Mouse (Mus musculus) telencephalon, adult 2 months (tissue): ENCODE measurements around the gene Osr1.
A peak's percentile ranks its signal among the peaks of the same experiment; 100 is the strongest.

Experiments used
- DNase-seq: peaks from one replicate; pipeline ENCODE4 v3.0.0-alpha.2; 2011; ENCODE audit warnings: low read depth, low spot score

Osr1 gene

DNA sequence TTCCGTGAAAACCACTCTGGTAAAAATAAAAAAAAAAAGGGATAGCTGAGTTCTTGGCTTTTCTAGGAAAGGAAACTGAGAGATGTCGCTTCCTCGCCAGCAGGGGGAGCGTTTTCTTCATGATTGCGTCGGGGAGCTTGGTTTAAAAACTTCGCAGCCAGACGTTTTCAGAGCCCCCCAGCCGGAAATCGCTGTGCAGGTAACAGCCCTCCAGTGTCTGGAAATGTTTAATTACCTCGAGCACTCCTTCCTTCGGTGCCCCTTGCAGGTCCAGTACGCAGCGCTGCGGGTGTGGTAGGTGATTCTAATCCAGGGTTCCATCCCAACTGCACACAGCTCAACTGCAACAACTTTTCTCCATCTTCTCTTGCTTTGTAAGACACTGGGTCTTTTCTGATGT lies at the start of gene Osr1:
TSS of gene Osr1 (plus strand) at position 146 of the 400 bp plus-strand sequence.
- DNase-seq, result peak; percentile 18

DNA sequence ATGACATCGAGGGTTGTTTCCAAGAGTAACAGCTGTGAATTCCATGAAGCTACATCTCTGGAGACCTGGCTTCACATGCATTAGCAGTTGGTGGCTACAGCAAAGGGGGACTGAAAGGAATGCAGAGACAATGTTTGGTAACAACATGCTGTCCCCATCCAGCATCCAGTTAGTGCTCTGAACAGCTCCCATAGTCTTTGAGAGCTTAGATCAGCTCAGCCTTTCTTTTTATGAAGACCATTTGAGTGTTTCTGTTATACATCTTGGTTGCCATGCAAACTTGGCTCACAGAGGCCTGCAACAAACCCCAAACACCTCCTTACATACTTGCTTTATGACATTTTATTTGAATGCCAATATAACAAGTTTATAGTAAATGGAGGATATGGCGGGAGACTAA lies 19.6 kb upstream of the Osr1 start:
- no peak for DNase-seq

DNA sequence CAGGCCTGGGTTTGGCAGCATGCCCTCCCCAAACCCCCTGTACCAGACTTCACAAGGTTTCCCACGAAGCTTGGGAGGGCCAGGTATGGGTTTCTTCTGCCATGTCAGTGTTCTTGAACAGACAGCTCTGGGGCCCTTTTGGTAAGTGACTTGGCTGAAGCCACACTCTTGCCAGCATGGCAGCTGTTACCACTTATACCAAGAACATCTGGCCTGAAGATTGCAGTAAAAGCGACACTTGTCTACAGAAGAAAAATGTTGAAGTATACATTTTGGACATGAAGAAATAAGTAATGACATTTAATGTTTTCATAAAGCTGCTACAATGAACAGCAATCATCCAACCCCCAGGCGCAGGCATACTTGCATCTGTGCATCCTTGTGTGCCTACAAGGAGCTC lies 5.0 kb upstream of the Osr1 start:
- DNase-seq, result no peak

DNA sequence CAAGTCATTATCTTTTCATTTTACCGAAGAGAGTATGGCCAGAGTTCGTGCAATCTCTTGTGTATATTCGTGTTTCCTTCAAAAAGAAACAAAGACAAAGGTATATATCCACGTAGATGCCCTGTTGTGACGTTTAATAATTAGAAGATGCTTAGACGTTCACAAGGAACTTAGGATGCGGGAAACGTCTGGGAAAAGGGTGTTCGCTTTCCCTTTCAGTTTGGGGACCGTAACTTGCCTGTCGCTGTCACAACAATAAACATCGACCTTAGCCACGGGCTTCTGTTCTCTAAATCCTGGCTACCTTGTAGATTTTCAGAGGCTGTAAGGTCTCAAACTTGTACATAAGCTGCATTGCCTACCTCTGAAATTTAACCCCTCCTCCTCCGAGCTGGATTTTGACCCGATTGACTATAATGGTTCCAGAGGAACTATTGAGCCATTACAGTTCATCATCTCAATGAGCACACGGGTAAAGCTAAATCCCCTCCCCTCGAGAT lies 630 bp downstream of the Osr1 start:
- DNase-seq, result no peak

DNA sequence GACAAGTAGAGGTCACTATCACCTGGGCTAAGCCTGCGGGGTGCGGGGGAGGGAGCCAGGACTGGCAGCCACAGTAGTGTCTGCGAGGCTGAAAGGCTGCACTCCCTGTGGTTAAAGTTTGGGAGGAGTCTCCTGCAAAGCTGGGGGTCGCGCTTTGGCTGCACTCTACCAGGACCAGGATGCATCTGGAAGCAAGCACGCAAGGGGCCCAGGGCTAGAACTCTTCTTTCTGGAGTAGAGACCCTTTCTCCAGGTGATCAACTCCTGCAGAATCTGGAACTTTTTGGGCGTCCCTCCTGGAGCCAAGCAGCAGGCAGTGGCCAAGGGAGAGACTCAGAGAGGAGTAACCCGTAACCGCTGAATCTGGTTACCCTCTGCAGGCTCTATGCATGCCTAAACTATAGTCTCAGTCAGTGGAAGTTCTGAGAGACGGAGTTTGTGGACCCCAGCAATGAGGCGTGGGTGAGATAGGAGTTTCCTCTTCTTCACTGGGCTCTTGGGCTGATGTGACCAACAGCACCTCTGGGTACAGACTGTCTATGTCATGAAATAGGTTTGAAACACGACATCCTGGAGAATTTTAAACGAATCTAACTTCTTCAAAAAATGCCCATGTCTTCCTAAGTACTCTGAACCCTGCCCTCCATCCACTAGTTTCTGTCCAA lies 1.5 kb downstream of the Osr1 start:
- no peak for DNase-seq

DNA sequence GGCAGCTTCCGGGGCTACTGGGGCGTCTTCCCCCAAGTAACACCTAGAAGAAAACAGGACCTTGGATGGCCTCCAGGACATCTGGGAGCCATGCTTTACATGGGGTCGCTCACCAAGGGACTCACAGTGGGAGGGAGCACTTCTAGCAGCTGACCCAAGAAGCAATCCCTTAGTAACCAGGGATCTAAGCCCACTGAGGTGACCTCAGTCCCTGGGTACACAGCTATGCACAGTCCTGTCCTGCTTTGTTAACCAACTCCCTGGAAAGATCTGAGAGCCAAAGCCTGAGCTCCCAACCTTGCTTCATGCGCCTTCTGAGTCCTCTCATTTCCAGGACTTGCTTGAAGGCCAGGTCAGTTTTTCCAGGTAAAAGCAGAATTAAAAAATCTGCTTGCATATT lies 2.1 kb downstream of the Osr1 start:
- DNase-seq, result no peak

DNA sequence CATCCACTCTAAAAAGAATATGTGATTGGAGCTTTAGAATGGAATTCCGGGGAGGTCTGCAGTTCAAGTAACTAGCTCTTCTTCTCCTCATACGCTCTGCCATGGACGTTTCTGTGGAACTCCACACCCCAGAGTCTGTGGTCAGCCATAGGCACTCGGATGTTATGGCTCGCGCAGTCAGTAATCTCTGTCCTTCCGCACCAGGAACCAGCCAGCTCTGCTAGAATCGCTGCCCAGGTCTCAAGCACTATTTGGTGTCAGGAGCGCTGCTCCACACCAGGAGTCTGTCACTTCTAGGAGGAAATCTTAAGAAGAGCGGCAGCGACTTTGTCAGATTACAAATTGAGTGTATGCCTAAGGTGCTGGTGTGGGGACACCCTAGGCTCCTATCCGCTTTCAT lies 3.8 kb downstream of the Osr1 start:
- no peak for DNase-seq

DNA sequence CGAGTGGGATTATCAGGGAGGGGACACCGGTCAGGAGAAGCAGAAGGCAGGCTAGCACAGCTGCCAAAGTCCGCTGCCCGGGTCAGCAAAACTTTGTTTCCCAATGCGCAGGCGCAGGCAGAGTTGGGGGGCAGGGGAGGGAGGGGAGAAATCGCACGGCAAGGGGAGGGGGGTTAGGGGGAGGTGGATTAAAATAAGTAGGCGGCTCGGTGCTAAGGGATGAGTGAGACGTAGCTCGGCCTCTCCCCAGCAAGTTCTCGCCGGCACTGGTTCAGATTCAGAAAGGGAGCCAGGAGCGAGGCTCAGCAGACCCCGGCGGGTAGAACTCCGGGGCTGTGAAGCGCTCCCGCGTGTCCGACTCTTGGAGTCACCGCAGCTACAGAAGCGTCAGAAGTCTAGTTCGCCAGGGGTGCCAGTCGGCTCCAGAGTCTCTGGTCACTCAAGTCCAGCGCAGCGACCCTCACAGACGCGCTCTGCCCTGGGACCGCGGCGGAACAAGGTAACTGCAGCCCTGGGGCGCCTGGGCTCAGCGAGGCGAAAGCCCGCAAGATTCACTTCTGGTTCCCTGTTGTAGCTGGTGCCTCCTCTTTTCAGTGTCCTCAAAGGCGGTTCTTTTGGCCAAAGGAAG lies 4.4 kb downstream of the Osr1 start:
- no peak for DNase-seq

DNA sequence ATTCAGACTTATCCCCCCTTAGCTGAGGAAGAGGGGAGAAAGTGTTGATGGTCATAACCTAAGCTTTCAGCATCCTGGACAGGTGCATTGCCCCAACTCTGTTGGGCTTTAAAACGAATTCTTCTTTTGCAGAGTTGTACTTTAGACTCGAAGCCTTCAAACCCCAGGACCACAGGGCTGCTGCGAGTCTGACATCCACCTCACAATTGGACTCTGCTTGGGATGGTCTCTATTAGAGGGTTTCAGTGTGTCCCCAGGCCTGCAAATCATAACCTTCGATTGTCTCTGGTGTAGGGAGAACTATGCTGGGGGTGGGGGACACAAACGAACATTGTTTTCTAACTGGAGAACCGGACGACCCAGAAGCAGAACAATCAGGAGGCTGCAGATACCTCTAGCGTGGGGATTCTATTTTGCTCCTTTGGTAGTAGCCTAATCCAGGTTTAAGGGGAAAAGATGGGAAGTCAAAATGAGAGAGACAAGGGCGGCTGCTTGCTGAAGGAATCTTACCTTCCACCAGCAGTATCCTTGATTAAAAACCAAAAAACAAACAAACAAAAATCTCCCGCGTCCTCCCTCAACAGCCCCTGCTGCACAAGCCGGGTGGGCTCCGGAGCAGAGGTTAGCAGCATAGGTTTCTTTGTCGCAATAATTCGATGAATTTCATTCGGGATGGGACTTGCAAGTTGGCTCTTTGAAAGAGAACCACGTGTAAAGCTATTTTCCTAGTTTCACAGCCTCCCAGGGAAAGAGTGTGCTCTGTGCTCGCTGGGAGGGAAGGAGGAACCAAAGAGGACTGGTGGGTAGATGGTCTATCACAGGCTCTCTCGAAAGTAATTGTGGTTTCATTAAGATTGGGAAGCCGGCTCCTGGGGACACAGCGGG lies 5.5 kb downstream of the Osr1 start:
- DNase-seq, result no peak

DNA sequence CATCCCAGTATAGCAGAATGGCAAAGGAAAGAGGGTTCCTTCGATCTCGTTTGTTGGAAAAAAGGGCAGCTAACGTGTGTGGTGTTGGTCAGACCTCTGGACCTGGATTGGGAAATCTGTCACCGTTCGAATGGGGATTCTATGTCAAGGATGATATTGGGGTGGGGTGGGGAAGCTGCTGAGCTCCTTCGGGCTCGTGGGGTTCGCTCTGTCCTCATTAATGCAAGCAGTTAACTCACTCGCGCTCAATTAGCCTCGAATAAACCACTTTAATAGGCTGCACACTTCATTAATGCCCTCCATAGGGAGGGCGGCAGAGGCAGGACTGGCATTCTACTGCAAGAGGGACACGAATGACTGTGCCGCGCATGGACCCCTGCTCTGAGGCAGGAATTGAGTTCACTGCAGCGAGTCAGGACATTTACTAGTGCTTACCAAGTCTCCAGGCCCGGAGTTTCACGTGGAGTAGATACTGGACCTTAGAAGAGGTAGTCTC lies 6.2 kb downstream of the Osr1 start:
- no peak for DNase-seq

DNA sequence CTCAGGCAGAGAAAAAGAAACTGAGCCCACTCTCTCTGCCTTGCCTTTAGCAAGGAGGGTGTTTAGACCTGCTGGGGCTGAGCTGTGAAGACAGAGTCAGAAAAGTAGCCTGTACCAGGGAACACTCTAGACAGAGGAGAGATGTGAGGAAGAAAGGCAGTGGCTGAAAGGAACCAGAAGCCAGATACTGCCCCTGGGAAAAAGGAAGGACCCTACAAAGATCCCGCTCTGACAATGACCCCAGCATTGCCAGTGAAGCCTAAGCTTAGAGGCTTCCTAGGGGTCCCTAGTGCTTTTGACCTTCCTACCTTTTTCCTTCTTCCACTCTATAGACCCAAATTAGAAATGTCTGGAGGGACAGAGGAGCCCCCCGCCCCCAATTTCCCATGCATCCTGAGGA lies 7.7 kb downstream of the Osr1 start:
- no peak for DNase-seq

DNA sequence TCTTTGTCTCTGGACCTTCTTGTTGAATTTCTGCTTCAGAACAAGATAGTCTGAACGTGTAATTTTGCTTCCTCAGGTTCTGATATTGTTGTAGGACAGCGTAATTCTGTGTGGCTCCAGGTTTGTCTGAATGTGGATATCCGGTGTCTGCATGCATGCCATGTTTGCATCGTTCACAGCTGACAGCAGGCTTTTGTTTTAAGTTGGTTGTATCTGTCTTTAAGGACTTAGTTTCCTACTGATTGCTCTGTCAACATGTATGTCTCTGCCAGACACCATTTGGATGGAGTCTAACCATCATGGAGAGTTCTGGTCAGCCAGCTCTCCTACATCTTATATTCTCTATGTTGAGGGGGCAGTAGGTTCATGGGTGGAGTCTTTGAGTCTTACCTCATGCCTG lies 8.7 kb downstream of the Osr1 start:
- DNase-seq, result no peak

DNA sequence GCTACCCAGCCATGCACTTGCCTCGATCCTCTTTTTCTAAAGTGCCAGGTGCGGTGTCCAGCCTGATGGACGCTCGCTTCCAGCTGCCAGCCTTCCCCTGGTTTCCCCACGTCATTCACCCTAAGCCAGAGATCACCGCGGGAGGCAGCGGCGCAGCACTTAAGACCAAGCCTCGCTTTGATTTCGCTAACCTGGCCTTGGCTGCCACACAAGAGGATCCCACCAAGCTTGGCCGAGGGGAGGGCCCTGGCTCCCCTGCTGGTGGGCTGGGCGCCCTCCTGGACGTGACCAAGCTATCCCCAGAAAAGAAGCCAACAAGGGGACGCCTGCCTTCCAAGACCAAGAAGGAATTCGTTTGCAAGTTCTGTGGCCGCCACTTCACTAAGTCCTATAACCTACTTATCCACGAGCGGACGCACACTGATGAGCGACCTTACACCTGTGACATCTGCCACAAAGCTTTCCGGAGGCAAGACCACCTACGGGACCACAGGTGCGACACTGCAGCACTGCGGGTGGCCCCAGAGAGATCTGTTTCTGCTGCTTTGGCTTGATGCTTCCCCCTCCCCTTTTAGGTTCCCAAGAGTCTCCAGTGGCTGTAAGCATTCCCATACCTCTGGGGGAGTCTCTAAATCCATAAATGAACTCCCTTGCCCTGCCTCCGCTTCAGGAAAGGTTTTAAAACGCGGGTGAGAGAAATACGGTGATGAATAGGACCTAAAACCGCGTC lies 9.6 kb downstream of the Osr1 start:
- DNase-seq, result no peak

DNA sequence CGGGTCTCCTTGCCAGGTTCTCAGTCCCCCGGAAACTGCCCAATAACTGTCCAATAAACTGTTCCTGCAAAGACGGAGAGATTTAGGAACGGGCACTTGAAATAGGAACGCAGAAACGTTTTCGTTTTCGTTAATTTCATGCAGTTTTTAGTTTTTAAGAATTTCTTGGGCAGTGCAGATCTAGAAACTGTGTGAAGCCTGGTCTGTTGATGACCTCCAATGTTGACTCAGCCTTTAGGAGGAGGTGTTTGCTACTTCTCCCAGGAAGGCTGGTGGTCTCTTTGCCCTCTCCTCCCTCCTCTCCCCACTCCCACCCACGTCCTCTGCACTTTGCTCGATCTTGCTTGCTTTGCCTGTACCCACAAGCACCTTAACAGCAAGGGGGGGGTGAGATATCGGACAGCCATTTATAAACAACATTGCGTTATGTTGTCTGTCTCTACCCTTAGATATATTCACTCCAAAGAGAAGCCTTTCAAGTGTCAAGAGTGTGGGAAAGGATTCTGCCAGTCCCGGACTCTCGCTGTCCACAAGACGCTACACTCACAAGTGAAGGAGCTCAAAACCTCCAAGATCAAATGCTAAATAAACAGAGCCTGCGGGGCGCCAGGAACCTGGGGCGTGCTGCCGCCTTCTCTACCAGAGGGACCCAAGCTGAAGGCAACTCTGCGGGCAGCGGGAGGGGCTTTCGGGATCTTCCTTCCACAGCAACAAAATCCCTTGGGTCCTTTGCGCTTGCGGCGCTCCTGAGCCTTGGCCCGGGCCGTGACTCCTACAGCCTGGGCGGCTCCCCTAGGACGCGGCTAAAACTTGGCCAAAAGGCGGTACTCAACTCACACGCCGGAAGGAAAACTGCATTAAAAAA lies 10.4 kb downstream of the Osr1 start:
- no peak for DNase-seq

DNA sequence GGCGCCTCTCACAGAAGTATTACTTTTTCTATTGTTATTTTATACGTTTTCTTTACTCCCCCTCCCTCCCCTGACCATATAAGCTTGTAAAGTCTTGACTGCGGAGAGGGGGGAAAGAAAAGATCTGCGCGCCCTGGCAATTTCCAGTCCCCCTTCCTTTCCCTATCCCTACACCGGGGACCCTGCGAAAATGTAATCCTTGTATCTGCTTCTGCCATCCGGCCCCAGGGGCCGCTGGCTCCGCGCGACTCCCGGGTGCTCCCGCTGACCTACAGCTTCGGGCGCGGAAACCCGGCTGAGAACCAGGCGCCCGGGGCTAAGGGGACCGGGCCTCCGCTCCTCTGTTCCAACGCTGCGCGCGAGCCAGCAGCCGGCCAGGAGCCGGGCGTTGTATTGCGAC lies 11.1 kb downstream of the Osr1 start:
- no peak for DNase-seq

DNA sequence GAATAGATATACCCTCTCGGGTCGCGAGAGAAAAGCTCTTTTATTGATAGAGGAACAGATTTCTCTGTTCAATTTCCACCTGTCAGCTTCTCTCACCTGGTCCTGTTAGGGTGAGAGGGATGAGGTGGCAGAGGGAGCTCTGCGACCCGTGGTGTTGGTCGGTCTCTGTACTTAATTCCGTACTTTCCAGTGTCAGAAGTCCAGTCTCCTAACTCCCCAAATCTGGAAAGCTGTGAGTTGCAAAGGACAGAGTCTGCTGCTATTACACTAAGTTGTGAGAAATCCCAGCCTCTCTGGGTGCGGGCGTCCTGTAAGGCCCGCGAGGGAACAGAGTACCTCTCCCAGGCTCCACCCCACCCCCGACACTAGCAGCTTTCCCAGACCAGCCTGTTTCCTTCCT lies 11.6 kb downstream of the Osr1 start:
- DNase-seq, result no peak

DNA sequence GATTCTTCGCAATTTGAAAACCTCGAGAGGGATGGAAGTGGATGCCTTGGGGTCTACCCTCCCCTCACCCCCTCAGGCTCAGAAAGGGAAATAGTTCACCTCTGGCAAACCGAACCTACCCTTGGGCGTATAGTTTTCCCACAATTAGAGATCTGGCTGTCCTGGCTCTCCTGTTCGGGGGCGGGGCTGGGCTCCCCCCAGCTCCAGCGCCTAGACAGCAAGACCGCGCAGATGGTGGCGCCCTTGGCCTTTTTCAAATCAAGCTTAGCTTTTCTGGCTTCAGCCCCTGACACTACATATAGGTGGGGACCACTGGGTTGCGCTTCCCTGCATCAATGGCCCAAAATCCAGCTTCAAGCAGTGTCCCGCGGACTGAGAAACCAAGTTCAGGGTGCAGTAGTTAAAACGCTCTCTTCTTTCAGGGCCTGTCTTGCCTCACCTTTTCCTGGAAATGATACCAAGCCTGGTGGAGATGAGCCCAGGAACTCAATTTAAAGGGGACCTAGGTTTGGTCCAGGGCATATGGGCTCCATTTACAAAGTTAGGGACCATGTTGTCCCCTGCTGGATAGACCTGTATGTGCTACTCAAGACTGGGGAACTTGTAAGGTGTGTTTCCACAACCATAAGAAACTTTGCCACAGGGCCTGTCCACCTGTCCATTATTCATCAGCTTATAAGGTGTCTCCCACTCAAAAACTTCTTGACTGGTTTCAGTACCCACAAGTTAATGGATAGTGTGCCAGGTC lies 12.5 kb downstream of the Osr1 start:
- no peak for DNase-seq

DNA sequence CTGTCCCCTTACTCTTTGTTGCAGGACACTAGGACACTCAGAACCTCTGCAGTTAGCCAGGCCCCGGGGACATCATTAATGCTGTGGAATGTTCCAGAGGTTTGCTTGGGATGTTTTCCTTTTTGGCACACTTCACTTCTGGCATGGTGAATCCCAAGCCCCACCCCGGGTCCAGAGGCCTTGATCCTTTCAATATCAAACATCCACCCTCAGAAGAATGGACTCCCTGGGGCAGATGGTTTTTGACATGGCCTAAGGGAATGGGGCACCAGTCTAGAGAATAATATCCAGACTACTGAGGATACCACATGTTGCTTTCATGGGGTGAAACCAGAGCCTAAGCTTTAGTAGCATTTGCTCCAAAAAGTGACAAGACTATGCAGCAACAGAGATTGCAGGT lies 13.5 kb downstream of the Osr1 start:
- no peak for DNase-seq

DNA sequence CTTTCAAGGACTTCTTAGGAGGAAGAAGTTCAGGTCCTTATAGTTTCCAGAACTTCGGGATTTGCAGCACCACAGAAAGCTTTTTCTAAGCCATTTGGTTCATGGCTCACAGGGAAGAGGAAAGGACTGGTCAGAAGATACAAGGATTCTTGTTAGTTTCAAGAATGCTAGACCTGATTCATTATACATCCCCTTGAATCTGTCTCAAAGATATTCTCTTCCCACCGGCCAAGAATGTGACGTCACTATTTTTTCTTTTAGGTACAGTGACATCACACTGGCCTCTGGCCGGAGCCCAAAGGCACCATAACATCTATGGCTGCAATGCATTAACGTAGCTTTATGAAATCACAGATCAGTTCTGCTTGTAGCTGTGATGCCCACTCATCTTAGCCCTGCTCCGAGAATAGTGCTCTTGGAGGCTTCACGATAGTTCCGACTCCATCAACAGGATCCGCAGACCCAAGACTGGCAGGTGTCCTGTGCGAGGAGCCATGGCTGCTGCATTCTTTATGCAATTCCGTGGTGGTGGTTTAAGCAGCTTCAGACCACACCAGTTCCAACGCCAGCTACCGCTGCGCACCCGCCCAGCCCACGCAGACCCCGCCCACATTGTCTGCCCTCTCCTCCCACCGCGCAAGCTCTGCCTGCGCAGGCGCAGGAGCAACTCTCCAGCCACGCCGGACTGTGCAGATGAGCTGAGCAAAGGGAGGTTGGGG lies 14.6 kb downstream of the Osr1 start:
- DNase-seq, result no peak
